Mouse (Mus musculus): ENCODE measurements around the gene Copz1.

- no peak for TF ChIP-seq CTCF (IDR thresholded peaks at IDR 0.05; ENCODE audit: insufficient read depth, low read length)
- no peak for TF ChIP-seq POLR2A (IDR thresholded peaks at IDR 0.05; ENCODE audit: borderline replicate concordance, extremely low read depth, low read depth, low read length)
Measured at GRCm38 (mm10) chr15:103237295-103237694, 35.2 kb upstream of the Copz1 start.
